Mouse (Mus musculus) spleen, adult 18-20 months (tissue): ENCODE measurements around the gene Slc15a5.

ENCODE experiments used
- DNase-seq, 2 experiments: peaks; one replicate each; pipeline ENCODE4 v3.0.0; 2022; ENCODE audit warnings: mixed read lengths in 2 of 2

The Slc15a5 gene

DNA sequence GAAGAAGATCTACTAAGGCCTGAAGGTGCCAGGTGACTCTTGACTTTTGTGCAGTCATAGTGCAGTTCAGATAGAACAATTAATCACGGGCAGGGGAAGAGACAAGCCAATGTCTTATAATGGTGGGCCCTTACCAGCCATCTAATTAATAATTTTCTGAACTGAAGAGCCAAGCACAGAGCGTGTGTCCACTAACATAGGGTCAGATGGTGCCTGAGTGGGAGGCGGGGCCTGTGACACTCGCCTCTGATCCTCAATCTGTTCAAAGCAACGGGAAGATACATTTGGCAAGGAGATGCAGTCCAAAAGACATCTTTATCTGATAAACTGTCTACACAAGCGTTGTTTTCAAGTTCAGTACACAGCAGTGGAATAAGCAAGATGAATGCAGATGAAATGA is 122.1 kb downstream of the Slc15a5 start:
- no peak for DNase-seq

DNA sequence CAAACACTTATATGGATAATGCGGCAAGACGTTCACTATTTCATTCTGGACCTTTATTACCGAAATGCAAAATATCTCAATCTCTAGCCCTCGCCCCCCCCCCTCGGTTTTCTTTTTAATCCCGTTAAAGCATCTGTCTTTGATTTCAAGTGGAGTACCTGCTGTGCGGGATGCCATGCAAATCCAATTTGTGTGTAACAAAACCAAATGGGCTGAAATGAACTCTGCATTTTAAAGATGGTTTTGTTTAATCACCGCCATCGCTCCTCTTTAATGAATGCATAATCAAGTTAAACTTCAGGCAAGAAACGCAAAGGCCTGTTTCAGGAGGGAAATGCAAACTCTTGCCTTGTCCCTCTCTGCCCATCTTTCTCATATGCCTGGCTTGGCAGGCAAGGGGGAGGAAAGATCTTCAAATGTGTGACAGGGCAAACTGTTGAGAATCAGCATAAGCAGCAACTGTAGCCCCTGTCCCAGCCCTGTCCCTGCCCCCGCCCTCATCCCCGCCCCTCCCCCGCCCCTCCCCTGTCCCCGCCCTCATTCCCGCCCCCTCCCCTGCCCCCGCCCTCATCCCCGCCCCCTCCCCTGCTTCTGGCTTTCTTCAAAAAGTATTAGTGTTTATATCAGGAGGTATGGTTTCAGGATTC is 122.8 kb downstream of the Slc15a5 start:
- no peak for DNase-seq

DNA sequence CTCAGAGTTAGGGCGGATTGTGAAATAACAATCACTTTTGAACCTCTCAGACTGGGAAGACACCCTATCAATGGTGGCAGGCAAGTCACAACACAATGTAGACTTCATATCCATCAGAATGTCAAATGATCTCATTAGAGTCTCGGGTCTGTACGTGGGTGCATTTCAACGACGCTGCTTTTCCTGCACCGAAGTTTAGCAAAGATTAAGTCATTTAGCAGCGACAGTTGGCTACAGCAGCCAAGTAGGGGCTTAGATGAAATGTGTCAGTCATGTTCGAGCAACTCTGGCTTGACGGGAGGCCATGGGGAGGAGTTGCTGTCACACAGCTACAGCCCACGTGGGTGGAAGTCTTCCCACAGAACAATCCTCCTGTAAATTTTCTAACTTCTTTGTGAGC is 133.2 kb downstream of the Slc15a5 start:
- DNase-seq = no peak

- no peak for DNase-seq
Observed at GRCm38 (mm10) chr6:137940374-137941218, 139.1 kb downstream of the Slc15a5 start.

DNA sequence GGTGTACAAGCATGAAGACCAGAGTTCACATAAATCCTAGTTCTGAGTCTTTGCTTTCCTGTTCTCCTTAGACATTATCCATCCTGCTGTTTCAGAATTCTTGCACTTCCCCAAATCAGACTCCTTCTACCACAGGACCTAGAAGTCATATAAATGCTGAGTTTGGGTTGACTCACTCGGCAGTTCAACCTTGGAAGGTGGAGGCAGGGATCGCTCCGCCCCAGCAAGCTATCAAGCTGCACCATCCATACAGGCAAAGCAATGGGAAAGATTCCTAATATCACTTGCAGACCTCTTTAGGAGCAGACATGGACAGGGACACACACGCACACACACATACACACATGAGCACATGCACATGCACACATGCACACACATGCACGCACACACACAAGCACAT is 142.2 kb downstream of the Slc15a5 start:
- DNase-seq = no peak

DNA sequence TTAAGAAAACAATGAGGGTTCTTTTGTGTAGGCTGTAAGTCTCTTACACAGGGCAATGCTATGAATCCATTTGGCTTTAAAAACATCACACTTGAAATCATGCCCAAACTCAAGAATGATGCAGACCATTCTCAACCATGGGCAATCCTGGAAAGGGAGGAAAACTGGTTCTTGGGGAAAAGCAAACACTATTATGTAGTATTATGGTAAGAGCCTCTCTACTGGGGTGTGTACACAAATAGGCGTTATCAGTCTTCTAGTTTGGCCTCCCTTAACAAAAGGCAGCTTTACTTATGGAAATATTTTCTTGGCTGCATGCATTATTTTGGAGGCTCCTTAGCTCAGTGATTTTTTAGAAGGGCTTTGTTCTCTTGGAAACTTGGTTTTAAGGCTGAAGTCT is 143.4 kb downstream of the Slc15a5 start:
- no peak for DNase-seq

- no peak for DNase-seq
Observed at GRCm38 (mm10) chr6:137935857-137936256, 143.9 kb downstream of the Slc15a5 start.

DNA sequence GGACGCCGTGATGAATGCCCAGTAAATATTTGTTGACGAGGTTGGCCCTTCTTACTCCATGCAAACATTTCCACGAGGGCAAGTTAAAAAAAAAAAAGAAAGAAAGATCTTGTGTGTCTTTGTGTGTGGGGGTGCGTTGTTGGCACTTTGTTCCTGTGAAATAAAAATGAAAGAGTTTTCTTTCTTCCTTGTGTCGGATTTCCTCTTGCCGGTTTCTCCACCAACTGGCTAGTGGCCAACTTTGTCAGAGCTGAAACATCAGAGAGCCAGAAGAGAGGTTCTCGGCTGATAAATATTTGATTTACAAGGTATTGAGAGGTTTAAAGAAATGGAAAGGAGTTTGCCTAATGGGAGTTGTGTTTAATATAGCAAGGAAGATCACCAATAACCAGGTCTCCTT is 144.4 kb downstream of the Slc15a5 start:
- DNase-seq = no peak

DNA sequence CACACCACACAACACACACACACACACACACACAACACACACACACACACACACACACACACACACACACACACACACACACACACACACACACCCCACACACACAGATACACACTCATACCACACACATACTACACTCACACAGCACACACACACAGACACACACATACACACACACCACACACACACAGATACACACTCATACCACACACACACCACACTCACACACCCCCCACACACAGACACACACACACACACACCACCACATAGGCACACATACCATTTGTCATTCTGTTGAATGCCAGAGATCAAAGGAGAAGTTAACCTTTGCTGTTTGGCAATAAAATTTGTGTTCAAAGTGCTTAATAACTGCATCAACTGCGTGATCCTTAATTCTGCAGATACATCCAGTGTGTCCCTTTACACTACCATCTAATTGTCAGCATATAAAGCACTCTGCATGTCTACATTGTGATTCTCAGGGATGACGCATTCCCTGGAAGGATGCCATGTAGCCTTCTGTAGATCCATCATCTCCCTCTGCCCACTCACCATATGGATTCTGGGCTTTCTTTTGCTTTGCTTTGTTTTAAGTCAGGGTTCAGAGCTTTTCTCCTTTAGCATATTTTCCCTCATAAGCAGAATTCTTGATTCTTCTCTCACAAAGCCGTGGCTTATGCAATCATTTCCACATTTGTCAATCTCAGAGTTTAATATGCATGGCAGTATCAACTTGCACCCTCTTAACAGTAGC is 145.0 kb downstream of the Slc15a5 start:
- DNase-seq = no peak
